Mouse (Mus musculus): Measurements from ENCODE around the gene Tmem267.
"Not testable (repeated sequence)": the region's sequence is repeated elsewhere in the genome, so short reads cannot be mapped to it uniquely, and the experiment has no call there.

Gene Tmem267

DNA sequence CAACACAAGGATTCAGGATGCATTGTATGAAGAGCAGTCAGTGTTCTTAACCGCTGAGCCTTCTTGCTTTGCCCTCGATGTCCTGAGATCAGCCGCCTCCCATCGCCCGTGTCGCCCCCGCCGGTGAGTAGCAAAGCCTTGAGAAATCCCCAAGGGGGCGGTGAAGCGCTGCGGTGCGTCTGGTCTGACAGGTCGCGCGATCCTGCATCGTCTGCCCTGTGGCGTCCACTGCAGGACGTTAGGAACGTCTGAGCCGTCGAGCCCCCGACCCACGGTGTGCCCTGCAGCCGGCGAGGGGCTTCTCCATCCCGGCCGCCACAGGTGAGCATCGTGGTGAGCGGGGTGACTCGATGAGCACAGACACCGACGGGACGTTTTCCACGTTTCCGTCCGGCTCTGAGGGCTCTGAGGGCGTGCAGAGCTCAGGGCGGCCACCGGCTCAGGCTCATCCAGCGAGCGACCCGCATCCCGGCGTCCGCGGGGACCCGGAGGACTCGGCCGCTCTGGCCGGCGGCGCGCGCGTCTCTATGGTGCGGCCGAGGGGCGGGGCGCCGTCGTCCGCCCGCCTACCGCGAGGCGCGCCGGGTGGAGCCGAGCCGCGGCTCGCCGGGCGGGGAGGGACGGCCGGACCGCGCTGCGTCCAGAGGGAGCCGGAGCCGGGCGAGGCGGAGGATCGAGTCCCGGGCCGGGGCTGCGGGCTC, at the start of gene Tmem267, which contains the start of gene 3110070M22Rik:
Gene Tmem267, plus strand, starts transcription at position 160 of the 701 bp plus-strand sequence.
Gene 3110070M22Rik, minus strand, starts transcription at position 504 of the 701 bp plus-strand sequence.
- peak; percentile 65 for DNase-seq (ENCODE audit: low read depth, low spot score)

DNA sequence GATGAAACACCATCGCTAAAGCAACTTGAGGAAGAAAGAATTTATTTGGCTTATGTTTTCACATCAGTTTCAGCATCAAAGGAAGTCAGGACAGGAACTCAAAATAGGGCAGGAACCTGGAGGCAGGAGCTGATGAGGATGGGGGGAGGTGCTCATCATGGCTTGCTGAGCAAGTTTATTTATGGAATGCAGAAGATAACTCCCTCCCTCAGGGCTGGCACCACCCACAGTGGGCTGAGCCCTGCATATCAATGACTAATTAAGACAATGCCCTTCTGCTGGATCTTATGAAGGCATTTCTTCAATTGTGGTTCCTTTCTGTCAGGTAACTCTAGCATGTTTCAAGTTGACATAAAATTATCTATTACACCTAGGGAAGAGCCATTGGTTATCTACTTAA, 45.6 kb upstream of the Tmem267 start:
- no peak for DNase-seq (ENCODE audit: low read depth, low spot score)

DNA sequence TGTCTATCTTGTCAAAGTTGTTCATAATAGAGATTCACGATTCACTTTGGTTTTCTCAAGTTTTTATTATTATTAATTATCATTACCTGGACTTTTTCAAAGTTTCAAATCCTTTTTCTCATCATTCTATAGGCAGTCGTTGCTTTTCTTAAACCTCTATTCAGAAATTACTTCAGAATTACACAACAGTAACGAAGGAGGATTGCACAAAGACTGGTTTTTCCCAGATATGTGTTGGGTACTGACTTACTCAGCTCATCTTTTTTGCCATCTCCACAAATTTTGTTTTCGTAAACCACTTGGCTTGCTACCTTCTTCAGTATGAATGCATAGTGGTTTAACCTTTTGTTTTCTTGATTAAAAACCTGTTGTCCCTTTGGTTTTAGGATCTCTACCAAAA, 34.3 kb upstream of the Tmem267 start:
- DNase-seq (ENCODE audit: low read depth, low spot score), result no peak

DNA sequence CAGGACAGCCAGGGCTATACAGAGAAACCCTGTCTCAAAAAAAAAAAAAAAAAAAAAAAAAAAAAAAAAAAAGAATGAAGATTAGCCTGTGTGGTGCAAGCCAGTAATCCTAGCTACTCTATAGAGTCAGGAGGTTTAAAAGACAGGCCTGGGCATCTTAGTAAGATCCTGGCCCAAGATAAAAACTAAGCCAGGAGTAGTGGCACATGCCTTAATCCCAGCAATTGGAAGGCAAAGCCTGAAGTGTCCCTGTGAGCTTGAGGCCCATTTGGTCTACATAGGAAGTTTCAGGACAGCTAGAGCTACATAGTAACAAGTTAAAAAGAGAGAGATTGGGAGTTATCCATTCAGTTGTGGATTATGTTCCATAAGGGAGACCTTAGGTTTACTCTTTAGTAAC, 32.8 kb upstream of the Tmem267 start:
- DNase-seq (ENCODE audit: low read depth, low spot score), result no peak

DNA sequence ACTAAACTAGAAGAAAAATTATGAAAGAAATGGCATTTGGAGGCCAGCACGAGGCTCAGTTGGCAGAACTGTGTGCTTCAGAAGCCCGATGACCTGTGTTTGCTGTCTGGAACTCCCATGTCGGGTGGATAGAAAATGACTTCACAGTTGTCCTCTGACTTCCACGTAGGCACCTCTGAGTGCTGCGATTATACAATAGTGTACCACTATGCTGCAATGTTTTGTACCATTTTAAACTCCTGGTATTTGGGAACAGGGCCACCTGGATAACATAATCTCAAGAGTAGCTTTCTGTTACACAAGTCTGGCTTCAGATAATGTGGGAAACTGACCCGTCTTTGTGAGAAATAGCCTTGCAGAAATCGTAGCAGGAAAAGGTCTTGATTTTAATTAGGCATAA, 31.5 kb upstream of the Tmem267 start:
- DNase-seq (ENCODE audit: low read depth, low spot score), result no peak

DNA sequence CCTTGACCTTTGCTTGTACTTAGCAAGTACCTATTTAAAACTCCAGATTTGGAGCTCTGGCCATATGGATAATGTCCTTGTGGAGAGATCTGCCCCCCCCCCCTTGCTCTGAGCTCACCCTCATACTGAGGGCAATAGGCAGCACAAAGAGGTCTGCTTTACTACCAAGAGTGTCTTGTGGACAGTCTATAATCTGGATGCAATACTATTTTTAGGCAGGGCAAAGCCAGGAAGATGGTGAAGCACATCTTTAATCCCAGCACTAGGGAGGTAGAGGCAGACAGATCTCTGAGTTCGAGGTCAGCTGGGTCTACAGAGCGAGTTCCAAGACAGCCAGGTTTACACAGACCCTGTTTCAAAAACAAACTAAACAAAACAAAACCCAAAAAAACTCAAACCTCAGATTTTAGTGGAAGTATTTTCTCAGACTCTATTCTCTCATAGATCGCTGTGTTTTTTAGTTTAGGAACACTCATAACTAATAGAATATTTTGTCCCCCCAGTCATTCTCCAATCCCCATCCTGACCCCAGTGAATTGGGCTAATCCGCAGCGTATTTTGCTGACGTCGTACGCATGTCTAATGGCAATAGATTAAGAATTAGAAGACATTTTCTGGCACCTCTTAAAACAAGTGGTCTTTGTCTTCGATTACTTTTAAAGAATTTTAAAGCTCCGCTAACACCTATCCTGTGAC, 25.8 kb upstream of the Tmem267 start:
- no peak for DNase-seq (ENCODE audit: low read depth, low spot score)

DNA sequence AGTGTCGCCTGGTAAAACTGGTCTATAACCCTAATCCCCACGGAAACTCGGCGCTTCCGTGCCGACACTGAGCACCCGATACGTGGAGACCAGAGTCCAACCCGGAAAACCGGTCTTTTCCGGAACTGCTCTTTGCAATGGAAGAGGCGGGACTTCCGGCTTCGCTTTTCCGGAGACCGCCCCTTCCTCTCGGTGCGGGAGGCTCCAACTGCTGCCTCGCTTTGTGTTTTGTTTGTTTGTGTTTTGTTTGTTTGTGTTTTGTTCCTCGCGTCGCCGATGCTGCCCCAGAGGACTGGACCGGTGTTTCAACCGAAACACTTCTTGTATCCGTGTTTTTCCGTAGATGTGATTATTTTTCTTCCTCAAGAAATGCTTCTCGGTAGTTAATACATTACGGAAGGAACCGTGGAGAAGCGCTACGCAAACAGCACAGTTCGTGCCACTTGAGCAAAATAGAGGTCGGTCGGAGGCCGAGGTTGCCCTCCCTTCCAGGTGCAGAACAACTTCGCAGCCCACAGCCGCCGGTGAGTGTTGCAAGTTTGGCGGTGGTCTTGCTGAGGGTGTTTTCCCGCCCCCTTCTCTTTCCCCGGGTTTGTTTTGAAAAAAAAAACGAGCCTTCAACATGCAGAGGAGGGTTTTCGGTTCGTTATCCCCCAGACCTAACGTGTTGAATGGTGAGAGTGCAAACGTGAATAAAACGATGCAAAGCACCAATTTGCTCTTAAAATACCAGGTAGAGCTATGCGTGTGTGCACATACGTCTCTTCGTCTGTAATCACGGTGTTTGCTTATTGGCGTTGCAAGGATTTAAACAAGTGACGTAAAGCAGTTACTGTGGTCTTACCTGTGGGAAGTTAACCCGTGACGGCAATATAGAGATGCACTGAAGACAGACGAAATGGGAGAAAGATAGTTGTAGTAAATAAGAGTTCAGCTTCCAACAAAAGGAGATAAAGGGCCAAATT, 25.0 kb upstream of the Tmem267 start, which contains the start of gene 4833420G17Rik:
Gene 4833420G17Rik, plus strand, starts transcription at position 173 of the 965 bp plus-strand sequence.
- peak; percentile 80 for DNase-seq (ENCODE audit: low read depth, low spot score)

DNA sequence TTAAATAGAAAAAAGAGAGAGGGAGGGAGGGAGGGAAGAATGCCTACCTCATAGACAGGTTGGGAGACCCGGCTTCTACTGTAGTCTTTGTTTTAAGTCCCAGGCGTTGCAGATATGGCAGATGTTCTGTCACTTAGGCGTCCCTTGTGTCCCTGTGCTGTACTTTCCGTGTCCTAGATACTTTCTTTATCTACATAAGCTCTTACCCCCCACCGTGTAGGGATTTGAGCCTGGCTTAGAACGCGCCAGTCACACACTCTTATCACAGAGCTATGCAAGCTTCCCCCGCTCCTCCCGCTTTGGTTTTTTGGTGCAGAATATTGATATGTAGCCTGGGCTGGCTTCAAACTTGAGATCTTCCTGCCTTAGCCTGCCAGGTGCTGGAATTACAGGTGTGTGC, 11.2 kb upstream of the Tmem267 start:
- DNase-seq (ENCODE audit: low read depth, low spot score), result no peak

DNA sequence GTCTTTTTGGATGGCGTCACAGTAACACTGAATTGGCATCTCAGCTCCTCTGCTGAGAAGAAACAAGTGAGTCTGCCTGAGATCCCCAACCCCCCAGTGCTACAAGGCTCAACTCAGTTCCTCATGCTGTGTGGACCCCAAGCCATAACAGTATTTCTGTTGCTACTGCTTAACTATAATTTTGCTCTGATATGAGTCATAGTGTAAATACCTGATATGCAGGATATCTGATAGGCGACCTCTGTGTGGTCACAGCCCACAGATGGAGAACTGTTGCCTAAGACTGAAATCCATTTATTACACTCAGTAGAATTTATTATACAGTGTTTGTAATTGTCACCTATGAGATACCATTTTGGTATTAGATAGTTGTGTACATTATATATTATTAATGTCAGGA, 10.1 kb upstream of the Tmem267 start:
- no peak for DNase-seq (ENCODE audit: low read depth, low spot score)

DNA sequence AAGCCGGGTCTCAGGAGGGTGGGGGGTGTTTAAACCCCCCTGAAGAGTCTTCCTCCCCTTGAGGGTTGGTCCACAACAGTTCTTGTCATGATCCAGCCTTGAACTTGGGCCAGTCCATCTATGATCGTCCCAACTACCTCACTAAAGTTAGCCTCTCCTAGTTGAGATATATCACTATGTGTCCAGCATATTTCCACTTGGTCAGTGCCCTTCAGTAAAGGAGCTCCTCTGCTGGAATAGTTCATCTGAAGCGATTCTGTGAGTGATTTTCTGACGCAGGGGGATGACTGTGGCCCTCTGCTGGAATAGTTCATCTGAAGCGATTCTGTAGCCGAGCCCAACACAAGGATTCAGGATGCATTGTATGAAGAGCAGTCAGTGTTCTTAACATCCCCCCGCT, 485 bp upstream of the Tmem267 start:
- DNase-seq (ENCODE audit: low read depth, low spot score), result no peak

DNA sequence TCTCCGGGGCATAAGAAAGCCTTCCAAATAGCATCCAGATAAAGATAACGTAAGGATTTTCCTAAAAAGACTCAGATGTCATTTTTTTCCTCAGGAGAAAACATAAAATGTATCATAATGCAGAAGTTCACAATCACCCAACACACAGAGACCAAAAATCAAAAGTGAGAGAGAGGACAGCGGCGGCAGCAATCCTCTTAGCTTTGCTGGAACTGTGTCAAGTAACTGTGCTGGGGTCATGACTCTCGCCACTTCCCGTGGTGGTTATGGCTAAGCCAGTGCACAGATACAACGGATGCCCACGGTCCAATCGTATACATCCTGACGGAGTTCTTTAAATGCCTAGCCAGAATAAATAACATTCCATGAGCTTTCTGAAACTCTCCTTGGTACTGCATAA, 4.2 kb downstream of the Tmem267 start:
- not testable (repeated sequence) for DNase-seq (ENCODE audit: low read depth, low spot score)

DNA sequence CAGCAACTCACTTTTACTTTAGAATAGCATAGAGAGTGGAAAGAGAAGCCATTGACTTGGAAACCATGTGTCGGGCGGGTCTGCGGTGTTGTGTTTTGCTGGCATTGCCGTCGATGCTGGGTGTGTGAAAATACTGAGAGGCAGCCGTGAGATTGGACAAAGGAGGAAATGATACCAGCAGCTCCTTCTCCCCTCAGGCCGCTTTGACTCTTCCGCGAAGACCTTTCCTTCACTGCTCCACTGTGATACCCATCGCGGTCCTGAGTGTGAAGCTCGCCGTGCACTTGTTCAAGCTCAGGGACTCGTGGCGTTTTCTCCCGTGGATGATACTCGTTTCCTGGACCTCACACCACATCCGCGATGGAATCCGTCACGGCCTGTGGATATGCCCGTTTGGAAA, 7.1 kb downstream of the Tmem267 start:
- DNase-seq (ENCODE audit: low read depth, low spot score), result not testable (repeated sequence)

DNA sequence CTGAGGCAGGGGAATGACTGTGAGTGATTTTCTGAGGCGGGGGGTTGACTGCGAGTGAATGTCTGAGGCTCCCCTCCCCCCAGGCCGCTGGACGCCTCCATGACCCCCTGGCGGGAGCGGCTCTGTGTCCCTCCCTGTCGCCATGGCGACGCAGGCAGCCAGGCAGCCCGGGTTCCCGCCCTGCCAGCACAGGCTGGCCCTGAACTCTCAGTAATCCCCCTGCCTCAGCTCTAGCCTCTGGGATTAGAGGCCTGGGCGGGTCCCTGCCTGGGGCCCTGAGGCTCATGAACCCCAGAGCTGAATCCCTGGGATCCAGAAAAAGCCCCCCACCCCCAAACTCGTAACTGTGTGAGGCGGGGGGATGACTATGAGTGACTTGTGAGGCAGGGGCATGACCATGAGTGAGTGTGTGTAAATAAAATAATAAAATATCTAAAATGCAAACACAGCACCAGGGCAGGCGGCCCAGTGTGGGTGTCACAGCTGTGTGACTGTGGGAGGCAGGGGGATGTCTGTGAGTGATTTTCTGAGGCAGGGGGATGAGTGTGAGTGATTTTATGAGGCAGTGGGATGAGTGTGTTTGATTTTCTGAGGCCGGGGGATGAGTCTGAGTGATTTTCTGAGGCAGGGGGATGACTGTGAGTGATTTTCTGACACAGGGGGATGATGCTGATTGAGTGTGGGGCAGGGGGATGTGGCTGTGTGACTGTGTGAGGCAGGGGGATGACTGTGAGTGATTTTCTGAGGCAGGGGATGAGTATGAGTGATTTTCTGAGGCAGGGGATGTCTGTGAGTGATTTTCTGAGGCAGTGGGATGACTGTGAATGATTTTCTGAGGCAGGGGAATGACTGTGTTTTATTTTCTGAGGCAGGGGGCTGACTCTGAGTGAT, 108.7 kb downstream of the Tmem267 start:
- peak; percentile 60 for DNase-seq (ENCODE audit: low read depth, low spot score)

DNA sequence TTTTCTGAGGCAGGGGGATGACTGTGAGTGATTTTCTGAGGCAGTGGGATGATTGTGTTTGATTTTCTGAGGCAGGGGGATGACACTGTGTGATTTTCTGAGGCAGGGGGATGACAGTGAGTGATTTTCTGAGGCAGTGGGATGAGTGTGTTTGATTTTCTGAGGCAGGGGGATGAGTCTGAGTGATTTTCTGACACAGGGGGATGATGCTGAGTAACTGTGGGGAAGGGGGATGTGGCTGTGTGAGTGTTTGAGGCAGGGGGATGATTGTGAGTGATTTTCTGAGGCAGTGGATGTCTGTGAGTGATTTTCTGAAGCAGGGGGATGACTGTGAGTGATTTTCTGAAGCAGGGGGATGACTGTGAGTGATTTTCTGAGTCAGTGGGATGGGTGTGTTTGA, 110.6 kb downstream of the Tmem267 start:
- DNase-seq (ENCODE audit: low read depth, low spot score), result peak; percentile 44

DNA sequence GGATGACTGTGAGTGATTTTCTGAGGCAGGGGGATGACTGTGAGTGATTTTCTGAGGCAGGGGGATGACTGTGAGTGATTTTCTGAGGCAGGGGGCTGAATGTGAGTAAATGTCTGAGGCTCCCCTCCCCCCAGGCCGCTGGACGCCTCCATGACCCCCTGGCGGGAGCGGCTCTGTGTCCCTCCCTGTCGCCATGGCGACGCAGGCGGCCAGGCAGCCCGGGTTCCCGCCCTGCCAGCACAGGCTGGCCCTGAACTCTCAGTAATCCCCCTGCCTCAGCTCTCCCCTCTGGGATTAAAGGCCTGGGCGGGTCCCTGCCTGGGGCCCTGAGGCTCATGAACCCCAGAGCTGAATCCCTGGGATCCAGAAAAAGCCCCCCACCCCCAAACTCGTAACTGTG, 111.2 kb downstream of the Tmem267 start:
- not testable (repeated sequence) for DNase-seq (ENCODE audit: low read depth, low spot score)

DNA sequence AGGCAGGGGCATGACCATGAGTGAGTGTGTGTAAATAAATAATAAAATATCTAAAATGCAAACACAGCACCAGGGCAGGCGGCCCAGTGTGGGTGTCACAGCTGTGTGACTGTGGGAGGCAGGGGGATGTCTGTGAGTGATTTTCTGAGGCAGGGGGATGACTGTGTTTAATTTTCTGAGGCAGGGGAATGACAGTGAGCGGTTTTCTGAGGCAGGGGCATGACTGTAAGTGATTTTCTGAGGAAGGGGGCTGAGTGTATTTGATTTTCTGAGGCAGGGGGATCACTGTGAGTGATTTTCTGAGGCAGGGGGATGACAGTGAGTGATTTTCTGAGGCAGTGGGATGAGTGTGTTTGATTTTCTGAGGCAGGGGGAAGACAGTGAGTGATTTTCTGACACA, 111.7 kb downstream of the Tmem267 start:
- DNase-seq (ENCODE audit: low read depth, low spot score), result not testable (repeated sequence)

DNA sequence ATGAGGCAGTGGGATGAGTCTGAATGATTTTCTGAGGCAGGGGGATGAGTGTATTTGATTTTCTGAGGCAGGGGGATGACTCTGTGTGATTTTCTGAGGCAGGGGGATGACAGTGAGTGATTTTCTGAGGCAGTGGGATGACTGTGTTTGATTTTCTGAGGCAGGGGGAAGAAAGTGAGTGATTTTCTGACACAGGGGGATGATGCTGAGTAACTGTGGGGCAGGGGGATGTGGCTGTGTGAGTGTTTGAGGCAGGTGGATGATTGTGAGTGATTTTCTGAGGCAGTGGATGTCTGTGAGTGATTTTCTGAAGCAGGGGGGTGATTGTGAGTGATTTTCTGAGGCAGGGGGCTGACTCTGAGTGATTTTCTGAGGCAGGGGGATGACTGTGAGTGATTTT, 112.3 kb downstream of the Tmem267 start:
- DNase-seq (ENCODE audit: low read depth, low spot score), result peak; percentile 65

DNA sequence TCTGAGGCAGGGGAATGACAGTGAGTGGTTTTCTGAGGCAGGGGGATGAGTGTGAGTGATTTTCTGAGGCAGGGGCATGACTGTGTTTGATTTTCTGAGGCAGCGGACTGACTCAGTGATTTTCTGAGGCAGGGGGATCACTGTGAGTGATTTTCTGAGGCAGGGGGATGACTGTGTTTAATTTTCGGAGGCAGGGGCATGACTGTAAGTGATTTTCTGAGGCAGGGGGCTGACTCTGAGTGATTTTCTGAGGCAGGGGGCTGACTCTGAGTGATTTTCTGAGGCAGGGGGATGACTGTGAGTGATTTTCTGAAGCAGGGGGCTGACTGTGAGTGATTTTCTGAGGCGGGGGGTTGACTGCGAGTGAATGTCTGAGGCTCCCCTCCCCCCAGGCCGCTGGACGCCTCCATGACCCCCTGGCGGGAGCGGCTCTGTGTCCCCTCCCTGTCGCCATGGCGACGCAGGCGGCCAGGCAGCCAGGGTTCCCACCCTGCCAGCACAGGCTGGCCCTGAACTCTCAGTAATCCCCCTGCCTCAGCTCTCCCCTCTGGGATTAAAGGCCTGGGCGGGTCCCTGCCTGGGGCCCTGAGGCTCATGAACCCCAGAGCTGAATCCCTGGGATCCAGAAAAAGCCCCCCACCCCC, 115.0 kb downstream of the Tmem267 start:
- not testable (repeated sequence) for DNase-seq (ENCODE audit: low read depth, low spot score)

DNA sequence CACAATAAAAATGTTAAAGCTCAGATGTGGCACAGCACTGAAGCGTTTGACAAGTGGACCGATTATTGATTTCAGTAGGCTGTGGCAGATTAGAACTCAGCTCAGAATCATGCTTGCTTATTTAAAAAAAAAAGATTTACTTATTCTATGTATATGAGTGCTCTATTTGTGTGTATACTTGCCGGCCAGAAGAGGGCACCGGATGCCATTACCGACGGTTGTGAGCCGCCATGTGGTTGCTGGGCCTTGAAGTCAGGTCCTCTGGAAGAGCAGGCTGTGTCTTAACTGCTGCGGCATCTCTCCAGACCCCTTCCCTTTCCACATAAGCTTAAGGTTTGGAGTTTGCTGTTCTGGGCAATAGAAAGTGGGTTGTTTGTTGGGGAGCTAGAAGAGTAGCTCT, 116.1 kb downstream of the Tmem267 start:
- not testable (repeated sequence) for DNase-seq (ENCODE audit: low read depth, low spot score)

DNA sequence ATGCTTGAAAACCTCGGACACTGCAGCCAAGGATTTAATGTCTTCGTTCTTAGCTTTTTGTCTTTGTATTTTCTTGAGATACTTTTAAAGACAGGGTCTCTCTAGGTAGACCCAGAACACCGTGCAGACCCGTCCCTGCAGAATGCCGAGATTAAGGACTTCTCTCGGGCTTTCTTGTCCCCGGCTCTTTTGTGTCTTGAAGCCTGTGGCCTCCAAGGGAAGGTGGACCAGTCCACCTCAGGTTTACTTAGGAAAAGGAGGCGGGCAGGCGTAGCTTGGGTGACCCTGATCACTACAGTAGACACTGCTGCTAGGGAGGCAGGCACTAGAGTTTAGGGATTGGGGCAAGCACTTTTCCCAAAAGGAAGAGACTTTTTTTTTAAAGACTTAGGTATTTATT, 116.5 kb downstream of the Tmem267 start:
- not testable (repeated sequence) for DNase-seq (ENCODE audit: low read depth, low spot score)

Measured in skeletal muscle tissue, adult 2 months (tissue).